31 mouse cellular contexts compared by ENCODE assay signal in the genomic region with DNA sequence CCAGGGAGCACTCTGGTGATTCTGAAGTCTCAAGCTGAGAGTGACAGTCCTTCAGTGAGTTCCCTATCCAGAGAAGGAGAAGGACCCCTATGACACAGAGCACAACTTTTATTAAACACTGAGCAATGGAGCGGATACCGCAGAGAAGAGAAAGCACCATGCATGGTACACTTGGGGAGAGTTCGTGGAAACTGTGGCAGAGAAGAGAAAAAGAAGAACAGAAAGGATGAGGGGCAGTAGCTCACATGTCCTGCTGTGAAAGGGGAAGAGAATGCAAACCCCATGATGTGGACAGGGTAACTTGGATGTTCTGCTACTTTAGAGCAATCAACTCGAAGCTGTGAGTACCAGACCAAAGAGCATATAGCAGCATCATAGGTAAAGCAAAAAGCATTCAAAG. TPM values are rescaled to one million over a fixed set of nuclear protein-coding genes. Genes with fewer than 3 reads are reported as not detected.
DNase-seq lines count a peak whose midpoint lies in the region; ATAC-seq lines count a peak whose summit lies in the region.
"Had no signal": no experiment of that assay in that cellular context is flagged by ENCODE, and none has a peak within 500 bp of the region (broad histone marks: within the 10 kb centered on the region; RNA-seq: fewer than 3 reads in every experiment).

No protein-coding gene starts in this region.

- no peaks in the 10 kb centered on the region for H3K36me3 ChIP-seq in heart, embryonic 10.5 days
- H3K36me3 ChIP-seq: embryonic facial prominence, embryonic 12.5 days; heart, embryonic 15.5 days; midbrain, embryonic 10.5 days; midbrain, embryonic 15.5 days had no signal

- 87% methylated on average over 4 of the region's 4 CpGs for WGBS in heart, embryonic 10.5 days

- no peaks in the 10 kb centered on the region for H3K9me3 ChIP-seq in heart, embryonic 10.5 days
- H3K9me3 ChIP-seq: embryonic facial prominence, embryonic 12.5 days; heart, embryonic 15.5 days; midbrain, embryonic 10.5 days; midbrain, embryonic 15.5 days had no signal

- no peak overlapping the region for H3K27ac ChIP-seq in heart, embryonic 10.5 days
- H3K27ac ChIP-seq: embryonic facial prominence, embryonic 12.5 days; heart, embryonic 15.5 days; liver, embryonic 14.5 days; midbrain, embryonic 10.5 days; midbrain, embryonic 15.5 days; stomach, postnatal 0 days had no signal

- H3K4me1 ChIP-seq in heart, embryonic 10.5 days, result no peaks in the 10 kb centered on the region
- H3K4me1 ChIP-seq: embryonic facial prominence, embryonic 12.5 days; heart, embryonic 15.5 days; midbrain, embryonic 10.5 days; midbrain, embryonic 15.5 days had no signal

- ATAC-seq in megakaryocyte progenitor cell, adult 5-6 weeks (replicated peaks; ENCODE audit: poor library complexity), result peak; percentile 55
- ATAC-seq: forebrain, embryonic 16.5 days; hindbrain, embryonic 16.5 days; midbrain, embryonic 15.5 days; Patski had no signal

- H3K27me3 ChIP-seq in heart, embryonic 10.5 days (ENCODE audit: insufficient read depth, poor library complexity, severe bottlenecking), result no peaks in the 10 kb centered on the region
- H3K27me3 ChIP-seq: embryonic facial prominence, embryonic 12.5 days; heart, embryonic 15.5 days; midbrain, embryonic 15.5 days had no signal

- no peak overlapping the region for H3K4me3 ChIP-seq in heart, embryonic 10.5 days
- H3K4me3 ChIP-seq: embryonic facial prominence, embryonic 12.5 days; heart, embryonic 15.5 days; midbrain, embryonic 10.5 days; midbrain, embryonic 15.5 days had no signal

- peak; percentile 89 for DNase-seq in heart, adult 11 months
- DNase-seq in heart, embryonic 10.5 days (ENCODE audit: low spot score), result no peak
- DNase-seq in spleen, postnatal 36 days (ENCODE audit: low spot score in 2 of 2), result peak; percentile 58 to 62
- DNase-seq in spleen, adult 18-20 months, result no peak
- no peak for DNase-seq in adrenal gland, adult 8-10 months
- no peak for DNase-seq in c-Kit-positive CD71-positive TER-119-positive erythroid progenitor cells, embryonic 14.5 days (ENCODE audit: low spot score)
- no peak for DNase-seq in kidney, adult 18-20 months
- DNase-seq: adrenal gland, postnatal 14 days; cerebellum, adult 8-10 months; cerebellum, postnatal 36 days; embryo, embryonic 11 days; kidney, adult 8-10 months; kidney, postnatal 10 days; liver; lung, embryonic 14.5 days; lung, postnatal 4 days; right cerebral cortex, adult 18-20 months; right cerebral cortex, postnatal 4 days; thymus, adult 18-20 months; thymus, postnatal 36 days had no signal

RNA-seq across cellular contexts. Expression of a gene that starts 14.0 kb away (rescaled TPM):
- 0.46 and 1.3 TPM in 2 replicates for polyA plus RNA-seq in heart, embryonic 10.5 days (2016; fragmentation: Nextera tagmentation; extraction: Ambion mirVana)
- total RNA-seq in megakaryocyte progenitor cell, adult 5-6 weeks (2015), result 177 and 225 TPM in 2 replicates
- 136 and 198 TPM in 2 replicates for total RNA-seq in megakaryocyte progenitor cell, adult 5-6 weeks (2017)
- 10 to 100 TPM in 2 of 4 experiments, 1 to 10 TPM in 2; 3.6 to 11.2 (median 8.0) TPM for total RNA-seq in adrenal gland, adult 8-10 months (2022)
- total RNA-seq: MEL had no signal
- polyA plus RNA-seq: Patski had no signal

Comparison
In these comparisons a context has a peak if more than half of its experiments do, and no peak if none do; other contexts are left out.
1. DNase-seq: peak in heart, adult 11 months (single experiment) and spleen, postnatal 36 days (2 of 2); none in heart, embryonic 10.5 days (single experiment), spleen, adult 18-20 months (0 of 2), adrenal gland, adult 8-10 months (single experiment), c-Kit-positive CD71-positive TER-119-positive erythroid progenitor cells, embryonic 14.5 days (single experiment) and kidney, adult 18-20 months (single experiment).
2. RNA of a gene that starts 14.0 kb away (total RNA-seq): 136 to 225 TPM in megakaryocyte progenitor cell, adult 5-6 weeks; 3.6 to 11.2 TPM in adrenal gland, adult 8-10 months; every median in the first group is over 10 times any median in the second.